Mouse (Mus musculus) ES-Bruce4 (cell line): Measurements from ENCODE around the gene Tnip1. TPM values are rescaled to one million over a fixed set of nuclear protein-coding genes. Genes with fewer than 3 reads are reported as not detected.

Source experiments
- H3K27ac ChIP-seq: 2 replicates; pipeline ENCODE4 v1.5.1; 2012; ENCODE audit warnings: low read length, inconsistent platforms; ENCODE audit not compliant: insufficient read depth
- H3K27me3 ChIP-seq: 2 replicates; pipeline ENCODE4 v1.6.1; 2012; ENCODE audit warnings: mild to moderate bottlenecking, low read length, inconsistent platforms; ENCODE audit not compliant: control insufficient read depth, poor library complexity, insufficient read depth, severe bottlenecking
- H3K36me3 ChIP-seq: 2 replicates; pipeline ENCODE4 v1.6.1; 2012; ENCODE audit warnings: inconsistent platforms, mild to moderate bottlenecking, low read length, moderate library complexity; ENCODE audit not compliant: control insufficient read depth, poor library complexity, insufficient read depth, severe bottlenecking
- H3K4me1 ChIP-seq: one replicate; pipeline ENCODE4 v1.8.1; 2011; ENCODE audit warnings: low read length; ENCODE audit not compliant: control insufficient read depth, insufficient read depth
- H3K4me3 ChIP-seq: 2 replicates; pipeline ENCODE4 v1.5.1; 2011; ENCODE audit warnings: low read depth, mild to moderate bottlenecking, low read length
- H3K9ac ChIP-seq: 2 replicates; pipeline ENCODE4 v1.6.1; 2012; ENCODE audit warnings: low read depth, mild to moderate bottlenecking, inconsistent platforms; ENCODE audit not compliant: poor library complexity, severe bottlenecking
- H3K9me3 ChIP-seq: replicated peaks from 2 replicates; pipeline ENCODE4 v1.6.1; 2012; ENCODE audit warnings: mild to moderate bottlenecking, low read length, inconsistent platforms; ENCODE audit not compliant: control insufficient read depth, poor library complexity, insufficient read depth, severe bottlenecking
- CTCF ChIP-seq: IDR thresholded peaks from one replicate; pipeline ENCODE4 v1.8.1; 2011; ENCODE audit warnings: low read depth, low read length
- EP300 ChIP-seq: IDR thresholded peaks from 2 replicates; pipeline ENCODE4 v1.6.1; 2011; ENCODE audit warnings: low read depth, low read length; ENCODE audit not compliant: insufficient read depth
- POLR2A ChIP-seq: IDR thresholded peaks from one replicate; pipeline ENCODE4 v1.8.1; 2011; ENCODE audit warnings: low read length; ENCODE audit not compliant: insufficient read depth
- polyA plus RNA-seq: library from polyadenylated mRNA; stranded (reverse); fragments of >200 nt; gene quantifications from 2 replicates; pipeline ENCODE4 v1.2.4, GENCODE M21; 2011; ENCODE audit warnings: low read depth; ENCODE audit not compliant: missing spikeins, insufficient read depth, insufficient read length

Tnip1 gene
- polyA plus RNA-seq, 1 experiment = 33.2 TPM

DNA sequence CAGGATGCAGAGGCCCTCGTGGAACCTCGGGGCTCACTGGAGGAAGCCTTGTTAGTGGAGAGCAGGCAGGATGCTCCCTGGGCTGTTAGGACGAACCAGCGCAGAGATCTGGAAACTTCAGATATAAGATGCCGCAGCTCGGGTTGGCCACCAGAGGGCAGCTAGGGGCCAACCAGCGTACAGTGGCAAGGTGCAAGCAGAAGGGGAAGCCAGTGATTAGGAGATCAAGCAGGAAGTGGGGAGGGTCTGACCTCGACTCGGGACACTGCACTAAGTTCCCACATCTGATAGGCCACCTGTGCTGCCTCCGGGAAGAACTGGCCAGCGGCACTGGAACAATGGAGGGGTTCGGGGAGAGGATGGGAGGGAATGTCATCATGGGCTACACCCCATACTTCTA is 35.6 kb upstream of the Tnip1 start:
- Histone ChIP-seq H3K9me3 (peaks cover 6% of the 10 kb centered on the region; the same call in 1 of the 2 replicates), H3K4me1 (peaks cover 5% of the 10 kb centered on the region), H3K27me3 (no peaks in the 10 kb centered on the region), H3K27ac (peak overlapping the region; percentile 44; the same call in 1 of the 2 replicates), H3K9ac (no peak overlapping the region), H3K4me3 (no peak overlapping the region), H3K36me3 (peaks cover 21% of the 10 kb centered on the region)
- TF ChIP-seq EP300 = peak; percentile 81; the same call in 1 of the 2 replicates
- peak; percentile 90 for TF ChIP-seq CTCF
- no peak for TF ChIP-seq POLR2A

DNA sequence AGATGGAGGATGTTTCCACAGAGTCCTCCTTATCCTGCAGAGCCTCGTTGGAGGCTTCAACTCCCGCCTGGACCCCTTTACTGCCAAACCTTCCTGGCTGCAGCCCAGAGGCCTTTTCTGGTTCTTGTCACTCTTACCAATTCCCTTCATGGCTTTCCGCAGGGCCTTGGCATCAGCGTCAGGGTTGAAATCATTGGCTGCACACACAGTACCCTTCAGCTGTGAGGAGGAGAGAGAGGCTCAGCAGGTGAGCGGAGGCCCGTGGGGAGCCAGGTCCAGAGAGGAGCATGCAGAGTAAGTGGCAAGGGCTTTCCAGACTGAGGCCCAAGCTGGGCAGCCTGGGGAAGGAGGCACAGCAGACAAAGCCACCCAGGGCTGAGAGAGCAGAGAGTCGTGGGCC is 33.5 kb upstream of the Tnip1 start:
- Histone ChIP-seq H3K9me3 (peaks cover 5% of the 10 kb centered on the region; the same call in 1 of the 2 replicates), H3K4me3 (no peak overlapping the region), H3K9ac (no peak overlapping the region), H3K27me3 (no peaks in the 10 kb centered on the region), H3K27ac (no peak overlapping the region), H3K4me1 (peaks cover 5% of the 10 kb centered on the region), H3K36me3 (peaks cover 24% of the 10 kb centered on the region)
- TF ChIP-seq CTCF (no peak), POLR2A (no peak), EP300 (no peak)

DNA sequence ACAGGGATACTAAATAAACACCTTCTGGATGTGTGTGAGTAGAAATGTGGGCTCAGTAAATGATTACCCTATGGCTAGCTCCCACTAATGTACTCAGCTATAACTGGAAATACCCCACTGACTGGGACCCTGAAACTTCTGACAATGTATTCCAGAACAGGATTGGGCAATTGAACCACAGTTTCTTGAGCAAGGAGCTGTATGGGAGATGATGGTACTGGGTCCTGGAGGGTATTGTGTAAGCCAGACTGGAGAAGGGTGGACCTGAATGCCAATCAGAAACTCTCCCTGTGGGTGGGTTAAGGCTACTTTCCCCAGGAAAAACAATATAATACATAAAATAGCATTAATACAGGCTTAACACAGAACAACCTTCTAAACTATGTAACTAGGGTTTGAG is 27.2 kb upstream of the Tnip1 start:
- Histone ChIP-seq H3K9me3 (no peaks in the 10 kb centered on the region), H3K27ac (no peak overlapping the region), H3K4me1 (no peaks in the 10 kb centered on the region), H3K4me3 (no peak overlapping the region), H3K9ac (no peak overlapping the region), H3K27me3 (no peaks in the 10 kb centered on the region), H3K36me3 (peaks cover 10% of the 10 kb centered on the region; the same call in 1 of the 2 replicates)
- no peak for TF ChIP-seq CTCF
- TF ChIP-seq EP300 = no peak
- TF ChIP-seq POLR2A = no peak

DNA sequence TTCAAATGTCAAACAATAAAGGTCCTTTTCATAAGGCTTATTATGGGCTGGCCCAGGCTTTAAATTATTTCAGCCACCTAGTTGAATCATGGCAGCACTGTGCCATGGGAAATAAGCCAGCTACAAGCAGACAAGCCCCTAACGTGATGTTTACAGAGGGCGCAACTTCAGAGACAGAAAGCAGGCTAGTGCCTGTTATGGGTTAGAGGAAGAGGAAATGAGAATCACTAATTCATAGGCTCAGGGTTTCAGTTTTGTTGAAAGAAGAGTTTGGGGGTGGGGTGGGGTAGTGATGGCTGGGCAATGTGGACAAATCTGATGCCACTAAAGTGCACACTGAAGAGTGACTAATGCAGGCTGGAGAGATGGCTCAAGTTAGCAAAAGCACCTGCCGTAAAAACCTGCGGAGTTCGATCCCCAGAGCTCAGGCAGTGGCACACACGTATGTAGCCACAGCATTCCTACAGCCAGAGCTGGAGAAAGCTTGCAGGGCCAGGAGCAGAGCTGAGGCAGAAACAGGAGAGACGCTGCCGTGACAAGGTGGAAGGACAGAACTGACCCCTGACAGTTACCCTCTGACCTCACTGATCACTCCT is 26.1 kb upstream of the Tnip1 start:
- TF ChIP-seq EP300 = no peak
- no peak for TF ChIP-seq POLR2A
- no peak for TF ChIP-seq CTCF
- H3K36me3 ChIP-seq = 0 out of 2 replicates have a peak, but pooled peaks cover 5% of the 10 kb centered on the region
- no peaks in the 10 kb centered on the region for H3K27me3 ChIP-seq
- no peak overlapping the region for H3K4me3 ChIP-seq
- no peak overlapping the region for H3K9ac ChIP-seq
- H3K9me3 ChIP-seq = no peaks in the 10 kb centered on the region
- no peaks in the 10 kb centered on the region for H3K4me1 ChIP-seq
- H3K27ac ChIP-seq = no peak overlapping the region

DNA sequence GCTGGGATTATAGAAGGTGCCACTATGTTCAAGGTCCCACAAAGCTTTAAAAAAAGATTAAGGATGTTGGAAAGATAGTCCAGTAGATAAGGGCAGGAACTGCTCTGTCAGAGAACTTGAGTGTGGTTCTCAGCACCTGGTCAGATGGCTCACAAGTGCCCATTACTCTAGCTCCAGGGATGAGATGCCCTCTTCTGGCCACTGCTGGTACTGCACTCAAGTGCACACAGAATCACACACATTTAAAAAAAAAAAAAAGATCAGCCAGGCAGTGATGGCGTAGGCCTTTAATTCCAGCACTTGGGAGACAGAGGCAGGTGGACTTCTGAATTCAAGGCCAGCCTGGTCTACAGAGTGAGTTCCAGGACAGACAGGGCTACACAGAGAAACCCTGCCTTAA is 25.3 kb upstream of the Tnip1 start:
- H3K9me3 ChIP-seq = no peaks in the 10 kb centered on the region
- no peak overlapping the region for H3K9ac ChIP-seq
- no peak for TF ChIP-seq POLR2A
- peak; percentile 65 for TF ChIP-seq CTCF
- no peaks in the 10 kb centered on the region for H3K27me3 ChIP-seq
- H3K27ac ChIP-seq = no peak overlapping the region
- no peak overlapping the region for H3K4me3 ChIP-seq
- no peaks in the 10 kb centered on the region for H3K4me1 ChIP-seq
- peaks cover 6% of the 10 kb centered on the region; the same call in 1 of the 2 replicates for H3K36me3 ChIP-seq

DNA sequence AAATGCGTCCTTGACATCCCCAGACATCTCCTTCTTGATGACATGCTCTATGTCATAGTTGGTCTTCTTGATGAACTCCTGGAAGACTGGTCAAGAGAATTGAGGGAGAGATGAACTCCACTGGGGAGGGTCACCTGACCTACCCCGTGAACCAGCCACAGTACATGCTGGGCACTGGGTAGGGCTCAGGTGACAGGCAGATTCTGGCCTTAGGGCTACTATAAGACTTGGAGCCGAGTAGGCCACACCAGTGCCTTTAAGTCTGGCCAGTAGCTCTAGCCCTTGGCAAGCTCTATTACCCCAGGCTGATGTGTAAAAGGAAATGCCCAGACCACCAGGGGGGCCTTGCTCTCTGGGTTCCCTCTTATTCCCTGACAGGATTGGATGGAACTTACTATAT is 22.4 kb upstream of the Tnip1 start:
- Histone ChIP-seq H3K36me3 (peaks cover 2% of the 10 kb centered on the region; the same call in 1 of the 2 replicates), H3K9me3 (no peaks in the 10 kb centered on the region), H3K9ac (no peak overlapping the region), H3K27ac (no peak overlapping the region), H3K27me3 (no peaks in the 10 kb centered on the region), H3K4me3 (no peak overlapping the region), H3K4me1 (no peaks in the 10 kb centered on the region)
- TF ChIP-seq CTCF (no peak), POLR2A (no peak), EP300 (no peak)
